Mouse (Mus musculus): Measurements from ENCODE around the gene Gm7879. TPM values are rescaled to one million over a fixed set of nuclear protein-coding genes. Genes with fewer than 3 reads are reported as not detected.

The Gm7879 gene
- polyA plus RNA-seq, 2 experiments from 2014 or later = not detected

DNA sequence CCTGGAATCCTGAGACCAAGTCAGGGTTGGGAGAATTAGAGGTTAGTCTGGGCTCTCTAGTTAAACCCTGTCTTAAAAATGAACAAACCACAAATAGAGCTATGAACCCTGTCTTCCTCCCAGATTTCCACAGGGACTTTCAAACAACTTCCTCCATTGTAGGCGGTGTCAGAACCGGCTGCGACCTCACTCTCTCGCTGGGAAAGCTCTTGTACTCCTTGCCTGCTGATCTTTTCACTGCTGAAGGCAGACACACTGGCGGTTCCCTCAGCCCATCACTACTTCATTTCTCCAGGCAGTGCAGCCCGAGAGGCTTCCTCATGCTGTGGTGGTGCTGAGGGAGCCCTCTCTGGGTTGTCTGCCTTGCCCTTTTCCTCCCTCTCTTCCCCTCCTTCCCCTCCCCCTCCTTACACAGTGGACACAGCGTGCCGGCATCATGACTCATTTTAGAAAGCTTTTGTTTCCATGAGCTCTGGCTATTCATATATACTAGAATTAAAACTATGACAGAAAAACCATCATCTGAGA lies 35.9 kb downstream of the Gm7879 start:
- ATAC-seq = peak; percentile 8

GRCm38 (mm10) chr5:43953241-43953640 lies 40.3 kb downstream of the Gm7879 start:
- no peak for ATAC-seq

GRCm38 (mm10) chr5:43959884-43960440 lies 47.0 kb downstream of the Gm7879 start:
- ATAC-seq = no peak

DNA sequence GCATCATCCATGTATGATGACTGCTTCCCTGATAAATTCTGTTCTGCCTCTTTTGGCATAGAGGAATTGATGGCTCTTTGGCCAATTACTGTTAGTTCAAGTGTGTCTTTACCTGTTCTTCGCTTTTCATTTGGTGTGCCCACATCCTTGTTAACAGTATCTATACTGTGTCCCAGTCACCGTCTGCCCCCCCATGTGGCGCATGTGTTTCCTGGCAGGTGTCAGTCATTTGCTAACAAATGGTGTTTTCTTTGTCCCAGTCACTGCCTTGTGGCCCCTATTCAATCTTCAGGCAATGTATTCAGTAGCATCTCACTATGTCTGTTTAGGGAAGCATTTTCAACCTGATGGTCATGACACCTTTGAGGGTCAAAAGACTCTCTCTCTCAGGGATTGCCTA lies 48.1 kb downstream of the Gm7879 start:
- no peak for ATAC-seq

Other genes starting within 250 kb of the Gm7879 start
- not detected for gene Bst1, start 94.3 kb upstream of the Gm7879 start, polyA plus RNA-seq (2017; shearing (Covaris generic))
- 10 to 100 TPM; 53.9 to 59.6 TPM for gene Fbxl5, start 91.5 kb upstream of the Gm7879 start, polyA plus RNA-seq (2017; shearing (Covaris generic))
- gene Cd38, start 44.6 kb upstream of the Gm7879 start, polyA plus RNA-seq (2017; shearing (Covaris generic)) = 10 to 100 TPM; 38.2 to 46.2 TPM
- gene Fgfbp1, start 68.6 kb downstream of the Gm7879 start, polyA plus RNA-seq (2017; shearing (Covaris generic)) = not detected
- gene Prom1, start 188.9 kb downstream of the Gm7879 start, polyA plus RNA-seq (2017; shearing (Covaris generic)) = 1 to 10 TPM in 1 of 2 experiments, under 1 TPM in 1; 0.69 to 1.4 TPM